18 mouse cellular contexts compared by ENCODE assay signal in genomic region chr16:38954501-38955288, GRCm38 (mm10).
DNase-seq lines count a peak whose midpoint lies in the region; ATAC-seq and TF ChIP-seq lines count a peak whose summit lies in the region.
"Had no signal": no experiment of that assay in that cellular context is flagged by ENCODE, and none has a peak within 500 bp of the region (broad histone marks: within the 10 kb centered on the region; RNA-seq: fewer than 3 reads in every experiment).

No protein-coding gene starts in this region.

- no peak overlapping the region for H3K4me3 ChIP-seq in hindbrain, embryonic 15.5 days
- no peak overlapping the region for H3K4me3 ChIP-seq in hindbrain, embryonic 12.5 days
- no peak overlapping the region for H3K4me3 ChIP-seq in forebrain, embryonic 16.5 days (replicated peaks; ENCODE audit: low read length)
- H3K4me3 ChIP-seq in olfactory bulb, adult 2 months (ENCODE audit: insufficient read depth, low read depth, low read length): no peak overlapping the region
- H3K4me3 ChIP-seq: heart, embryonic 12.5 days; kidney, embryonic 15.5 days; liver, embryonic 13.5 days; lung, embryonic 15.5 days; neural tube, embryonic 12.5 days had no signal

- peaks cover 18% of the 10 kb centered on the region for H3K4me1 ChIP-seq in hindbrain, embryonic 15.5 days (replicated peaks)
- H3K4me1 ChIP-seq in hindbrain, embryonic 12.5 days: 0 out of 2 replicates have a peak, but pooled peaks cover 6% of the 10 kb centered on the region
- H3K4me1 ChIP-seq in forebrain, embryonic 16.5 days (replicated peaks; ENCODE audit: control insufficient read depth, insufficient read depth, low read length): peaks cover 9% of the 10 kb centered on the region
- H3K4me1 ChIP-seq in olfactory bulb, adult 2 months (ENCODE audit: control insufficient read depth, insufficient read depth, low read length): peaks cover 29% of the 10 kb centered on the region
- H3K4me1 ChIP-seq: kidney, embryonic 15.5 days; liver, embryonic 13.5 days; lung, embryonic 15.5 days; neural tube, embryonic 12.5 days had no signal

- no peaks in the 10 kb centered on the region for H3K27me3 ChIP-seq in hindbrain, embryonic 15.5 days
- no peaks in the 10 kb centered on the region for H3K27me3 ChIP-seq in hindbrain, embryonic 12.5 days
- H3K27me3 ChIP-seq in forebrain, embryonic 16.5 days (replicated peaks; ENCODE audit: control insufficient read depth, insufficient read depth, low read length): no peaks in the 10 kb centered on the region
- H3K27me3 ChIP-seq: heart, embryonic 12.5 days; kidney, embryonic 15.5 days; liver, embryonic 13.5 days; lung, embryonic 15.5 days; neural tube, embryonic 12.5 days had no signal

- H3K9ac ChIP-seq in hindbrain, embryonic 15.5 days: no peak overlapping the region
- H3K9ac ChIP-seq in hindbrain, embryonic 12.5 days: no peak overlapping the region
- no peak overlapping the region for H3K9ac ChIP-seq in forebrain, embryonic 16.5 days (replicated peaks; ENCODE audit: low read depth, low read length)
- H3K9ac ChIP-seq: heart, embryonic 12.5 days; kidney, embryonic 15.5 days; liver, embryonic 13.5 days; lung, embryonic 15.5 days; neural tube, embryonic 12.5 days had no signal

- no peak for TF ChIP-seq POLR2A in olfactory bulb, adult 2 months (IDR thresholded peaks at IDR 0.05; ENCODE audit: insufficient read depth, low read depth, low read length)

- no peak for TF ChIP-seq CTCF in olfactory bulb, adult 2 months (IDR thresholded peaks at IDR 0.05; ENCODE audit: insufficient read depth, low read depth, low read length)

- ATAC-seq in hindbrain, embryonic 15.5 days (ENCODE audit: low FRiP score, low read depth): peak; percentile 63
- ATAC-seq in hindbrain, embryonic 12.5 days (ENCODE audit: low FRiP score): no peak; the same call in 1 of the 2 replicates
- peak; percentile 41 for ATAC-seq in forebrain, embryonic 16.5 days
- ATAC-seq in megakaryocyte progenitor cell, adult 5-6 weeks (replicated peaks; ENCODE audit: poor library complexity): no peak
- ATAC-seq: intestine, embryonic 16.5 days had no signal

- peak; percentile 59 for DNase-seq in ovary, adult 18-20 months (ENCODE audit: low spot score)
- no peak for DNase-seq in ovary, postnatal 14 days (ENCODE audit: low spot score)
- DNase-seq: heart, postnatal 36 days; layer of hippocampus, postnatal 36 days; liver, embryonic 13.5 days; spleen, adult 18-20 months had no signal

- 80% methylated on average over 16 of the region's 16 CpGs for WGBS in hindbrain, embryonic 15.5 days
- WGBS in hindbrain, embryonic 12.5 days: 86% methylated on average over 16 of the region's 16 CpGs
- WGBS in forebrain, embryonic 16.5 days: 71% methylated on average over 16 of the region's 16 CpGs
- WGBS in olfactory bulb, adult 2 months: 52% methylated on average over 16 of the region's 16 CpGs

- no peaks in the 10 kb centered on the region for H3K36me3 ChIP-seq in hindbrain, embryonic 15.5 days
- H3K36me3 ChIP-seq in hindbrain, embryonic 12.5 days: no peaks in the 10 kb centered on the region
- no peaks in the 10 kb centered on the region for H3K36me3 ChIP-seq in forebrain, embryonic 16.5 days (ENCODE audit: control insufficient read depth, insufficient read depth)
- H3K36me3 ChIP-seq: G1E; heart, embryonic 12.5 days; kidney, embryonic 15.5 days; liver, embryonic 13.5 days; lung, embryonic 15.5 days; neural tube, embryonic 12.5 days had no signal

- no peaks in the 10 kb centered on the region for H3K9me3 ChIP-seq in hindbrain, embryonic 15.5 days
- no peaks in the 10 kb centered on the region for H3K9me3 ChIP-seq in hindbrain, embryonic 12.5 days (replicated peaks)
- H3K9me3 ChIP-seq in forebrain, embryonic 16.5 days (ENCODE audit: control insufficient read depth, low read length): peaks cover 5% of the 10 kb centered on the region
- H3K9me3 ChIP-seq: liver, embryonic 13.5 days; lung, embryonic 15.5 days; neural tube, embryonic 12.5 days had no signal

- H3K27ac ChIP-seq in hindbrain, embryonic 15.5 days (replicated peaks): peak overlapping the region; percentile 49
- H3K27ac ChIP-seq in hindbrain, embryonic 12.5 days: no peak overlapping the region
- H3K27ac ChIP-seq in forebrain, embryonic 16.5 days (ENCODE audit: low read length): peak overlapping the region; percentile 48
- peak overlapping the region; percentile 79 for H3K27ac ChIP-seq in olfactory bulb, adult 2 months (ENCODE audit: insufficient read depth, low read depth, low read length)
- H3K27ac ChIP-seq: kidney, embryonic 15.5 days; liver, embryonic 13.5 days; lung, embryonic 15.5 days; macrophage; neural tube, embryonic 12.5 days had no signal

- peak overlapping the region; percentile 14; the same call in 1 of the 2 replicates for H3K4me2 ChIP-seq in hindbrain, embryonic 15.5 days
- H3K4me2 ChIP-seq in hindbrain, embryonic 12.5 days (replicated peaks): no peak overlapping the region
- no peak overlapping the region for H3K4me2 ChIP-seq in forebrain, embryonic 16.5 days (ENCODE audit: low read length)
- H3K4me2 ChIP-seq: heart, embryonic 12.5 days; kidney, embryonic 15.5 days; liver, embryonic 13.5 days; lung, embryonic 15.5 days; neural tube, embryonic 12.5 days had no signal

Comparison
In these comparisons a context has a peak if more than half of its experiments do, and no peak if none do; other contexts are left out.
1. ATAC-seq: peak in hindbrain, embryonic 15.5 days (single experiment) and forebrain, embryonic 16.5 days (single experiment); none in hindbrain, embryonic 12.5 days (single experiment) and megakaryocyte progenitor cell, adult 5-6 weeks (single experiment).